Mouse (Mus musculus): ENCODE measurements at regions not wholly inside any gene's neighbourhood (a gene's known extent, or its start where the extent isn't known, plus 50 kb on each side); places are given as distances from the start of the nearest gene placed in this dataset.

- DNase-seq, result no peak
- 46% methylated on average over 7 of the region's 7 CpGs for WGBS
- H3K27me3 ChIP-seq (ENCODE audit: control insufficient read depth, insufficient read depth, low read length), result no peaks in the 10 kb centered on the region
- H3K4me3 ChIP-seq (replicated peaks; ENCODE audit: insufficient read depth, low read depth, low read length), result no peak overlapping the region
- no peak overlapping the region for H3K27ac ChIP-seq (ENCODE audit: insufficient read depth, low read length)
- H3K4me1 ChIP-seq (ENCODE audit: control insufficient read depth, insufficient read depth, low read length), result no peaks in the 10 kb centered on the region
- TF ChIP-seq CTCF (IDR thresholded peaks at IDR 0.05; ENCODE audit: borderline replicate concordance, insufficient read depth, low read depth, low read length) (no peak), POLR2A (IDR thresholded peaks at IDR 0.05; ENCODE audit: borderline replicate concordance, insufficient read depth, low read length) (no peak)
Measured at GRCm38 (mm10) chr12:12652361-12652760, 289.4 kb downstream of the Mycn start.

DNA sequence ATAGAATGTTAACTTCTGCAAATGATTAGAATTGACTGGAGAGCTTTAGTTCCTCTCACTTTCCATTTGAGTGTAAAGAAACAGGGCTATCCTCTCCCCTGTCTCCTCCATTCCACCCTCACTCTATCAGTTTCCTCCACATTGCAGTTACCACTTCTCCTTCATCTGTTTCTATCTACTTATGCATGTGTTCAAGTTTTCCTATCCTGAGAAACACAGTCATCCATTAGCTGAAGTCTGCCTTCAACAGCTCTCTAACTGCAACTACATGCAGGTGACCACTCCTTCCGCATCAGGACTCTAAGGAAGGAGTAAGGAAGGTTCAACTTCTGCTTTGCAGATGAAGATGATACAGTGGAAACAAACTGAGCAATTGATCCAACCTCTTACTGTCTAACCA, 291.4 kb downstream of the Mycn start:
- 98% methylated on average over 1 of the region's 1 CpGs for WGBS
- TF ChIP-seq POLR2A (IDR thresholded peaks at IDR 0.05; ENCODE audit: borderline replicate concordance, insufficient read depth, low read length), result no peak
- TF ChIP-seq CTCF (IDR thresholded peaks at IDR 0.05; ENCODE audit: borderline replicate concordance, insufficient read depth, low read depth, low read length), result no peak
- no peak overlapping the region for H3K4me3 ChIP-seq (replicated peaks; ENCODE audit: insufficient read depth, low read depth, low read length)
- no peak overlapping the region for H3K27ac ChIP-seq (ENCODE audit: insufficient read depth, low read length)
- no peak for DNase-seq
- H3K4me1 ChIP-seq (ENCODE audit: control insufficient read depth, insufficient read depth, low read length), result no peaks in the 10 kb centered on the region
- H3K27me3 ChIP-seq (ENCODE audit: control insufficient read depth, insufficient read depth, low read length), result no peaks in the 10 kb centered on the region

DNA sequence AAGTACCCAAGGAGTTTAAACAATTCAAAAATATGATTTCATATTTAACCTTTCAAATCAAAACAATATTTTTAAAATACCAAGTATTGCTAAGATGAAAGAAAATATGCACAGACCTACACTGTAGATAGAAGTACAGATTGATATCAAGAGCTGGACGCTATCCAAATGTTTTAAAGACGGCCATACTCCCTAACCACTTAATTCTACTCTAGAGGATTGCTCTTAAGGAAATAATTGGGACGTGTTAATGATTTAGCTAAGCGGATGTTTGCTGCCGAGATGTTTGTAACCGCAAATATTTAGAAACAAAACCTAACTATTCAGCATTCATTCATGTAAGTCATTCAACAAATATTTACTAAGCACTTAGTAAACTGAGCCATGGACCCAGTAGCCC, 294.2 kb downstream of the Mycn start:
- Histone ChIP-seq H3K27ac (ENCODE audit: insufficient read depth, low read length) (no peak overlapping the region), H3K27me3 (ENCODE audit: control insufficient read depth, insufficient read depth, low read length) (no peaks in the 10 kb centered on the region), H3K4me3 (replicated peaks; ENCODE audit: insufficient read depth, low read depth, low read length) (no peak overlapping the region), H3K4me1 (ENCODE audit: control insufficient read depth, insufficient read depth, low read length) (no peaks in the 10 kb centered on the region)
- no peak for DNase-seq
- WGBS, result 80% methylated on average over 6 of the region's 6 CpGs
- TF ChIP-seq POLR2A (IDR thresholded peaks at IDR 0.05; ENCODE audit: borderline replicate concordance, insufficient read depth, low read length), result no peak

DNA sequence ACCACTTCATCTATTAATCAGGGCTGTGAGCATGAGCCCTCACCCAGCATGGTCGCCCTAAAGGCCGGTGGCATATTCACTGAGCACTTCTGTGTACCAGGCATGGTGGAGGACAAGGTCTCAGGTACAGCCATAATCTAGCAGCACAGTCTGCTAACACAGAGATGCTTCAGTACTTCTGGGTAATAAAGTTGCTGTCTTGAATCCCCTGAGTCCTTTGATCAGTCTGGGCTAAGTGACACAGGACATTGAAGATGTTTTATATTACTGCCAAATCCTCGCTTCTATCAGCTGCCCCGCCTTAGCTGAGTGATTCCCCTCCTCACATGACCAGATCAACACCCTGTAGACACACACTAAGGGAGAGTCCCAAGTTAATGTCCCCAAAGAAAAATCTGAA, 296.5 kb downstream of the Mycn start:
- DNase-seq, result no peak
- TF ChIP-seq POLR2A (IDR thresholded peaks at IDR 0.05; ENCODE audit: borderline replicate concordance, insufficient read depth, low read length), result no peak
- no peak for TF ChIP-seq CTCF (IDR thresholded peaks at IDR 0.05; ENCODE audit: borderline replicate concordance, insufficient read depth, low read depth, low read length)
- H3K4me3 ChIP-seq (replicated peaks; ENCODE audit: insufficient read depth, low read depth, low read length), result no peak overlapping the region
- H3K4me1 ChIP-seq (ENCODE audit: control insufficient read depth, insufficient read depth, low read length), result no peaks in the 10 kb centered on the region
- WGBS, result 89% methylated on average over 4 of the region's 4 CpGs
- H3K27ac ChIP-seq (ENCODE audit: insufficient read depth, low read length), result no peak overlapping the region
- H3K27me3 ChIP-seq (ENCODE audit: control insufficient read depth, insufficient read depth, low read length), result no peaks in the 10 kb centered on the region; the same call in 1 of the 2 replicates

GRCm38 (mm10) chr12:12643247-12643963, 298.3 kb downstream of the Mycn start:
- WGBS, result 14% methylated on average over 11 of the region's 11 CpGs
- peak; percentile 15 to 17 for DNase-seq
- no peak overlapping the region for H3K27ac ChIP-seq (ENCODE audit: insufficient read depth, low read length)
- no peak for TF ChIP-seq CTCF (IDR thresholded peaks at IDR 0.05; ENCODE audit: borderline replicate concordance, insufficient read depth, low read depth, low read length)
- H3K4me3 ChIP-seq (replicated peaks; ENCODE audit: insufficient read depth, low read depth, low read length), result no peak overlapping the region
- no peaks in the 10 kb centered on the region; the same call in 1 of the 2 replicates for H3K27me3 ChIP-seq (ENCODE audit: control insufficient read depth, insufficient read depth, low read length)
- H3K4me1 ChIP-seq (ENCODE audit: control insufficient read depth, insufficient read depth, low read length), result no peaks in the 10 kb centered on the region

- TF ChIP-seq POLR2A (IDR thresholded peaks at IDR 0.05; ENCODE audit: borderline replicate concordance, insufficient read depth, low read length), result no peak
- no peak for TF ChIP-seq CTCF (IDR thresholded peaks at IDR 0.05; ENCODE audit: borderline replicate concordance, insufficient read depth, low read depth, low read length)
- H3K27ac ChIP-seq (ENCODE audit: insufficient read depth, low read length), result no peak overlapping the region
- 69% methylated on average over 3 of the region's 3 CpGs for WGBS
- H3K27me3 ChIP-seq (ENCODE audit: control insufficient read depth, insufficient read depth, low read length), result no peaks in the 10 kb centered on the region
- H3K4me3 ChIP-seq (replicated peaks; ENCODE audit: insufficient read depth, low read depth, low read length), result no peak overlapping the region
- H3K4me1 ChIP-seq (ENCODE audit: control insufficient read depth, insufficient read depth, low read length), result no peaks in the 10 kb centered on the region
- DNase-seq, result no peak
Measured at GRCm38 (mm10) chr12:12635308-12635707, 306.4 kb downstream of the Mycn start.

DNA sequence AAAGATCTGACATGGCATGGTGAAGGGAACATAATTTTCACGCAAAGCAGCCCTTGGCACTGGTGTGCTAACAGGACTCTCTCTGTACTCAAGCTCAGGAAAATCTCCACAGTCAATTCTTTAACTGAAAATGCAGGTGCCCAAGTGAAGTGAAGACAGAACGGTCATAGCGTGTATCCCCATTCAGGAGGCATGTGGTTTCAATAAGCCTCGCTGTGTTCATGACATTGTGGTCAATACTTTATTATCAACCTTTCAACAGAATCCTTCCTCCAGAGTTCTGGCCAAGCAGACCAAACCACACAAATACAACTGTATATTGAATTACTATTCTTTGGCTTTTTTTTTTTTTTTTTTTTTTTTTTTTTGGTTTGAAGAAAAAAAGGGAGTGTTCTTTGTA, 314.1 kb downstream of the Mycn start:
- DNase-seq, result no peak
- H3K27me3 ChIP-seq (ENCODE audit: control insufficient read depth, insufficient read depth, low read length), result no peaks in the 10 kb centered on the region
- no peak overlapping the region for H3K27ac ChIP-seq (ENCODE audit: insufficient read depth, low read length)
- no peak overlapping the region for H3K4me3 ChIP-seq (replicated peaks; ENCODE audit: insufficient read depth, low read depth, low read length)
- 95% methylated on average over 4 of the region's 4 CpGs for WGBS
- no peaks in the 10 kb centered on the region for H3K4me1 ChIP-seq (ENCODE audit: control insufficient read depth, insufficient read depth, low read length)
- TF ChIP-seq POLR2A (IDR thresholded peaks at IDR 0.05; ENCODE audit: borderline replicate concordance, insufficient read depth, low read length) (no peak), CTCF (IDR thresholded peaks at IDR 0.05; ENCODE audit: borderline replicate concordance, insufficient read depth, low read depth, low read length) (no peak)

- no peaks in the 10 kb centered on the region; the same call in 1 of the 2 replicates for H3K4me1 ChIP-seq (ENCODE audit: control insufficient read depth, insufficient read depth, low read length)
- no peak overlapping the region for H3K27ac ChIP-seq (ENCODE audit: insufficient read depth, low read length)
- TF ChIP-seq POLR2A (IDR thresholded peaks at IDR 0.05; ENCODE audit: borderline replicate concordance, insufficient read depth, low read length) (no peak), CTCF (IDR thresholded peaks at IDR 0.05; ENCODE audit: borderline replicate concordance, insufficient read depth, low read depth, low read length) (no peak)
- H3K4me3 ChIP-seq (replicated peaks; ENCODE audit: insufficient read depth, low read depth, low read length), result no peak overlapping the region
- WGBS, result 98% methylated on average over 1 of the region's 1 CpGs
- no peaks in the 10 kb centered on the region for H3K27me3 ChIP-seq (ENCODE audit: control insufficient read depth, insufficient read depth, low read length)
- no peak for DNase-seq
Measured at GRCm38 (mm10) chr12:12625788-12626187, 315.9 kb downstream of the Mycn start.

Measured in cerebellum, adult 2 months (tissue).